Mouse (Mus musculus) neural tube, embryonic 15.5 days (tissue): ENCODE results near the gene Dll1. TPM values are rescaled to one million over a fixed set of nuclear protein-coding genes. Genes with fewer than 3 reads are reported as not detected.

Source experiments
- ATAC-seq: fragments of 200-750 bp; cut with Nextera tagmentation; 2 replicates; pipeline ENCODE4 v1.8.0; 2017; ENCODE audit warnings: mild to moderate bottlenecking, moderate TSS enrichment, moderate library complexity; ENCODE audit not compliant: low FRiP score
- H3K27ac ChIP-seq: fragments of 300-500 bp; sonication (generic); replicated peaks from 2 replicates; pipeline ENCODE4 v1.5.1; 2015; ENCODE audit warnings: mild to moderate bottlenecking, inconsistent platforms
- H3K27me3 ChIP-seq: fragments of 300-500 bp; sonication (generic); replicated peaks from 2 replicates; pipeline ENCODE4 v1.6.1; 2015; ENCODE audit warnings: inconsistent platforms
- H3K36me3 ChIP-seq: fragments of 300-500 bp; sonication (generic); 2 replicates; pipeline ENCODE4 v1.6.1; 2015; ENCODE audit warnings: inconsistent platforms
- H3K4me1 ChIP-seq: fragments of 300-500 bp; sonication (generic); 2 replicates; pipeline ENCODE4 v1.6.1; 2015; ENCODE audit warnings: inconsistent platforms
- H3K4me2 ChIP-seq: fragments of 300-500 bp; sonication (generic); 2 replicates; pipeline ENCODE4 v1.6.1; 2015; ENCODE audit warnings: inconsistent platforms, mild to moderate bottlenecking, moderate library complexity
- H3K4me3 ChIP-seq: fragments of 300-500 bp; sonication (generic); replicated peaks from 2 replicates; pipeline ENCODE4 v1.5.1; 2015; ENCODE audit warnings: mild to moderate bottlenecking, inconsistent platforms
- H3K9ac ChIP-seq: fragments of 300-500 bp; sonication (generic); replicated peaks from 2 replicates; pipeline ENCODE4 v1.6.1; 2015; ENCODE audit warnings: mild to moderate bottlenecking, inconsistent platforms
- H3K9me3 ChIP-seq: fragments of 300-500 bp; sonication (generic); replicated peaks from 2 replicates; pipeline ENCODE4 v1.6.1; 2016; ENCODE audit warnings: inconsistent platforms
- WGBS: fragments of 180-500 bp; shearing (Covaris S2); methylation state at CpG from one replicate; pipeline ENCODE4 v1.1.7; 2015; ENCODE audit warnings: mixed read lengths; 5-methylcytosine and 5-hydroxymethylcytosine counted together
- polyA plus RNA-seq: library from polyadenylated mRNA; unstranded; fragments of >200 nt; fragmentation: Nextera tagmentation; extraction: Ambion mirVana; gene quantifications from 2 replicates; pipeline ENCODE4 v1.2.1, GENCODE M21; 2015

The Dll1 gene
- polyA plus RNA-seq, 1 experiment from 2014 or later, result 14.1 TPM

DNA sequence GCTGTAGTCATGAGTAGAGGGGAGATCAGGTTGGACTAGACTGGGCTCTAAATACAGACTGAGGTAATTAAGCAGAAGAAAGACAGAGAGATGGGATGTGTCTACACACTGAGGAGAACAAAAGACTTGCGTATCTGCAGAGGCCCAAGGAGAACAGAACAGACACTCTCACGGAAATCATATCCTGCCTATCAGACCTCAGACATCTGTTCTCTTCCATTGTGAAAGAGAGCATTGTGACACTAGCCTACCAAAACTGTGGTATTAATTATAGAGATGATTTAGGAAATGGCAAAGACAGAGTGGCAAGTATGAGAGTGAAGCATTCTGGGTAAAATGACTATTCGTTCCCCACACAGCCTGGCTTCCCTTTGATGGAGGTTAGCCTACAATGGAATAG is 21.6 kb downstream of the Dll1 start:
- 85% methylated on average over 3 of the region's 3 CpGs for WGBS
- Histone ChIP-seq H3K9me3 (no peaks in the 10 kb centered on the region), H3K9ac (no peak overlapping the region), H3K36me3 (no peaks in the 10 kb centered on the region), H3K27ac (no peak overlapping the region), H3K4me2 (no peak overlapping the region), H3K27me3 (no peaks in the 10 kb centered on the region), H3K4me3 (no peak overlapping the region), H3K4me1 (no peaks in the 10 kb centered on the region)
- ATAC-seq, result no peak

DNA sequence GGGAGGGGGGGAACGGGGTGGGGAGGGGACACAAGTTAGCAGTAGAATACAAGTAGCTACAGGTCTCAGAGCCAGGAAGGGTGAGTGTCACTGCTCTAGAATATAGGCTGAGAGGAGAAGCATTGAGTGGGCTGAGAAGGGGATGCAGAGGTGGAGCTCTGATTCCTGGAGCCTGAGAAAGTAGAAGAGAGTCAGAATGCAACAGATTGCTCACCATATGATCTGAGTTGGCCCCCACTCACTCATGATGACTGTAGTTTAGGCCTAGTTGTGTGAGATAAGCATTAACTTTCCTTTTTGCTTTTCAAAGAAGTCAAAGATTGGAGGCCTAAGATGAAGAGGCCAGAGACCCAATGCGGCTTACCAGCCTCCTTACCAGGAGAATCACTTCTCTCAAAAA is 22.7 kb downstream of the Dll1 start:
- H3K9ac ChIP-seq, result no peak overlapping the region
- H3K36me3 ChIP-seq, result no peaks in the 10 kb centered on the region
- no peak for ATAC-seq
- no peaks in the 10 kb centered on the region for H3K27me3 ChIP-seq
- H3K4me2 ChIP-seq, result no peak overlapping the region
- no peak overlapping the region for H3K27ac ChIP-seq
- H3K4me3 ChIP-seq, result no peak overlapping the region
- no peaks in the 10 kb centered on the region for H3K4me1 ChIP-seq
- H3K9me3 ChIP-seq, result no peaks in the 10 kb centered on the region
- WGBS, result 93% methylated on average over 2 of the region's 2 CpGs

DNA sequence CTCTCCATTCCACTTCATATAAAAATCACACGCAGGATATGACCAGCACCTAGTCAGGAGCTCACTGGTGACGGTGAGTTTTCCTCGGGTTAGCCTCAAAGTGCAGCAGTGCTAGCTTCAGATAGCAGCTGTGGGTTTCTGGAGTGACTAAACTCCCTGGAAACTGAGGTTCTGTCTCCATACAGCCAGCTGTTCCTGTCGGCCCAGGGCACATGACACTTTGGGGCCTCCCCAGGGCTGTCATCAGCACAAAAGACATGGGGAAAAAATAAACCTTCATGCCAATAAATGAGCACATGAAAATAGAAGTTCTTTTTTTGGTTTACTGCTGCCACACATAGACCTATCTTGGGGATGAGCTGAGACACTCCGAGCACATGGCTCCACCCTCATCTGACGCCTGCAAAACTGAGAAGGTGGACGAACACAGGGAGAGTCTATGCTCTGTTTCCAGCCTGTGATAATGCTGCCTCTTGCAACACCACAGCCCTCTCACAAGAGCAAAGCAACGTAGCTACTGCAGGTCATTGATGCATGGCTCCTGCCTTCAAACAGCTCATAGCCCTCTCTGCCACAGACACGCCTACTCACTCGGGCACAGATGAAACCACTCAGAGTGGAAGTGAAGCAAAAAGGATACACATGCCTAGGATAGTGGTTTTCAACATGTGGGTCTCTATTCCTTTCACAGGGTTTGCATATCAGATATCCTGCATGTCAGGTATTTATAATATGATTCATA is 23.6 kb downstream of the Dll1 start:
- H3K27ac ChIP-seq, result no peak overlapping the region
- H3K4me2 ChIP-seq, result no peak overlapping the region
- H3K9me3 ChIP-seq, result no peaks in the 10 kb centered on the region
- no peaks in the 10 kb centered on the region for H3K27me3 ChIP-seq
- WGBS, result 77% methylated on average over 10 of the region's 10 CpGs
- H3K9ac ChIP-seq, result no peak overlapping the region
- H3K4me3 ChIP-seq, result no peak overlapping the region
- H3K4me1 ChIP-seq, result no peaks in the 10 kb centered on the region
- no peak for ATAC-seq
- no peaks in the 10 kb centered on the region for H3K36me3 ChIP-seq

DNA sequence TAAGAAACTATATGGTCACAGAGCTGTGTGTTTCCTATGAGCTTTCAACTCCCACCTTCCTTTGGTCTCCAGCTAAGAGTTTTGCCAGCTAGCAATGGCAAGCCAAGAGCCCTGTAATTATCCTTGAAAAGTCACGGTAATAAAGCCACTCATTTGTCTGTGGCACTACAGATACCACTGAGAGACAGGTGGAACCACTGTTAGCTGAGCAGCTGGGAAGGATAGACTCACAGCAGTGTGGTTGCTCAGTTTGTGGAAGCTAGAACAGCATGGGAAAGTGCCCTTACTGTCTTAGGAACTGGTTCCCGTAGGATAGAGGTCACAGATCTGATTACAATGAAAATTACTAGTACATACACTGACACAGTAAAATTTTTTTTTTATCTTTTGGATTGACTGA is 26.5 kb downstream of the Dll1 start:
- no peaks in the 10 kb centered on the region for H3K9me3 ChIP-seq
- WGBS, result 59% methylated on average over 2 of the region's 2 CpGs
- no peak for ATAC-seq
- H3K4me2 ChIP-seq, result no peak overlapping the region
- no peaks in the 10 kb centered on the region for H3K27me3 ChIP-seq
- no peak overlapping the region for H3K4me3 ChIP-seq
- H3K4me1 ChIP-seq, result no peaks in the 10 kb centered on the region
- H3K27ac ChIP-seq, result no peak overlapping the region
- no peak overlapping the region for H3K9ac ChIP-seq
- no peaks in the 10 kb centered on the region for H3K36me3 ChIP-seq

DNA sequence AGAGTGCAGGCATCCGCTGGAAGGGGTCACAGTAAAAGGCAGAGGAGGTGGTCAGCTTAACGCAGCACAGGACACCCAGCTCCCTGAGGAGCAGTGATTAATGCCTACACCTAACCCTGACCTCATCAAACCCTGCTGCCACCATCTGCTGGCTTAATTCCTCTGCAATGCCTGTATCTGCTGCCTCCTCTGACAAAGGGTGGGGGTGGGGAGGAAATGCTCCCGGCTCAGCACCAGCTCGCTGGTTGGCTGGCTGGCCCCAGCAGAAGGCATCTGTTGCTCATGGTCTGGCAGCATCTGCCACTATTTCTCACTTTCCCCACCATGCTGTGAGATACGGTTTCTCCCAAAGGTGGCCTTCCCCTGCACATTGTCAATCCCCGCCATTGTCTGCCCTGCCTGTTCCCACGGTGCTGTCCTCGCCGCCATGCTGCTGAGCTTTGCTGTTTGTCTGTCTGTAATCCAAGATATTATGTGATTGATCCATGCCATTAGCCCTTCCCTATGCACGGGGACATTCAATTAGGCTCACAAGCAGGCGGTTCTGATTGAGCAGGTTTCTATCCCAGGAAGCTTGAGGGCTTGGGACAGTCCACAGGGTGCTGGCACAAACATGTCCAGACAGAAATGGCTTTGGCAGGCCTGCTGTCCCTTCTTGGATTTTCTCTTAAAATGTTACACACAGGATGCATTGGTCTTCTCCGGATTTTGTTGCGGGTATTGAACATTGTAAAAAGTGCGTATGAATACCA is 33.4 kb downstream of the Dll1 start:
- peak; percentile 89 for ATAC-seq
- WGBS, result 25% methylated on average over 14 of the region's 14 CpGs
- no peak overlapping the region for H3K4me3 ChIP-seq
- H3K27ac ChIP-seq, result 0 out of 2 replicates have a peak overlapping the region, but pooled peaks have one; percentile 56
- peak overlapping the region; percentile 28; the same call in 1 of the 2 replicates for H3K9ac ChIP-seq
- H3K4me2 ChIP-seq, result peak overlapping the region; percentile 41
- H3K36me3 ChIP-seq, result no peaks in the 10 kb centered on the region
- no peaks in the 10 kb centered on the region for H3K9me3 ChIP-seq
- H3K4me1 ChIP-seq, result peaks cover 12% of the 10 kb centered on the region
- H3K27me3 ChIP-seq, result no peaks in the 10 kb centered on the region

DNA sequence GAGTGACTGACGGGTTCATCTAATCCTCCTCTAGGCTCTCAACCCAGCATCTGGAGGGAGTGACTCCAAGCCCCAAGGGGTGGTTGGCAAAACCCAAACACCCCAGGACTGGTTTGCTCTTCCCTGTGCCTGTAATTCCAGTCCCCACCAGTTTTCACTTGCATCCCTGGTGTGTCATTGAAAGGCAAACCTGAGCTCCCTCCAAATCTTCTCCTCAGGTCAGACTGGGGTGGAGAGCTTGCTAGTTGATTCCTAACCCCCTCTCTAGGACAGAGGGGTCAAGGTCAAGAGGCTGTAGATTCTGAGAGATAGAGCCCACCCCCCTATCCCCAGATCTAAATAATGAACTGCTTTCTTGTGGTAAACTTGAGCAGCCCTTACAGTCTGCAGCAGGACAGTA is 38.8 kb downstream of the Dll1 start:
- H3K9ac ChIP-seq, result no peak overlapping the region
- no peak overlapping the region for H3K4me2 ChIP-seq
- 88% methylated on average over 1 of the region's 1 CpGs for WGBS
- H3K27me3 ChIP-seq, result no peaks in the 10 kb centered on the region
- H3K4me3 ChIP-seq, result no peak overlapping the region
- peaks cover 5% of the 10 kb centered on the region for H3K4me1 ChIP-seq
- H3K36me3 ChIP-seq, result no peaks in the 10 kb centered on the region
- no peaks in the 10 kb centered on the region for H3K9me3 ChIP-seq
- no peak overlapping the region for H3K27ac ChIP-seq
- no peak for ATAC-seq

- H3K27ac ChIP-seq, result no peak overlapping the region
- H3K4me1 ChIP-seq, result no peaks in the 10 kb centered on the region
- no peaks in the 10 kb centered on the region for H3K36me3 ChIP-seq
- no peak overlapping the region for H3K9ac ChIP-seq
- no peaks in the 10 kb centered on the region for H3K27me3 ChIP-seq
- H3K9me3 ChIP-seq, result no peaks in the 10 kb centered on the region
- no peak for ATAC-seq
- no peak overlapping the region for H3K4me2 ChIP-seq
- WGBS, result 78% methylated on average over 10 of the region's 10 CpGs
- no peak overlapping the region for H3K4me3 ChIP-seq
Observed at GRCm38 (mm10) chr17:15329740-15330318, 46.8 kb downstream of the Dll1 start.

DNA sequence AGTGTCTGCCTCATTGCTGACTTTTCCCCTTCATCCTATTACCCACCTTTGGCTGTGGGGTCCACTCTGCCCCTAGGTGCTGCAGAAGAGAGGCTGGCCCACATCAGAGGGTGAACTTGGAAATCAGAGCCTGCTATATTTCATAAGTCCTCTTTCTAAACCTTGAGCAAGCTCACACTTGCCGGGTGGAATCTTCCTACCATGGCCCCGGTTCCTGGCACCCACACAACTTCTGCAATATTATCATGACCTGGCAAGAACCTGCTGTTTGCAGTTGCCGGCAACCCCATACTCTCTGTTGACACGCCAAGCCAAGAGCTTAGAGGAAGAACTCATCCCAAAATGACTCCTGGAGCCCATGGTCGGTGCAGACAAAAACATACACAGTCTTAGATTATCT is 49.6 kb downstream of the Dll1 start:
- no peak overlapping the region for H3K27ac ChIP-seq
- 92% methylated on average over 5 of the region's 5 CpGs for whole genome bisulfite sequencing
- H3K4me1 ChIP-seq, result peaks cover 6% of the 10 kb centered on the region; the same call in 1 of the 2 replicates
- H3K9ac ChIP-seq, result no peak overlapping the region
- no peak for ATAC-seq
- no peaks in the 10 kb centered on the region for H3K27me3 ChIP-seq
- H3K36me3 ChIP-seq, result no peaks in the 10 kb centered on the region
- H3K4me3 ChIP-seq, result no peak overlapping the region
- H3K4me2 ChIP-seq, result no peak overlapping the region
- H3K9me3 ChIP-seq, result no peaks in the 10 kb centered on the region

GRCm38 (mm10) chr17:15325976-15326842 is 50.5 kb downstream of the Dll1 start:
- Histone ChIP-seq H3K9ac (no peak overlapping the region), H3K4me1 (peaks cover 6% of the 10 kb centered on the region; the same call in 1 of the 2 replicates), H3K27ac (no peak overlapping the region), H3K36me3 (no peaks in the 10 kb centered on the region), H3K9me3 (no peaks in the 10 kb centered on the region), H3K27me3 (no peaks in the 10 kb centered on the region), H3K4me2 (no peak overlapping the region), H3K4me3 (no peak overlapping the region)
- WGBS, result 83% methylated on average over 10 of the region's 10 CpGs
- ATAC-seq, result no peak

- 54% methylated on average over 9 of the region's 9 CpGs for WGBS
- no peaks in the 10 kb centered on the region for H3K36me3 ChIP-seq
- no peak overlapping the region for H3K4me2 ChIP-seq
- H3K4me1 ChIP-seq, result peaks cover 6% of the 10 kb centered on the region; the same call in 1 of the 2 replicates
- no peak for ATAC-seq
- H3K4me3 ChIP-seq, result no peak overlapping the region
- H3K27ac ChIP-seq, result no peak overlapping the region
- H3K9ac ChIP-seq, result no peak overlapping the region
- no peaks in the 10 kb centered on the region for H3K9me3 ChIP-seq
- no peaks in the 10 kb centered on the region for H3K27me3 ChIP-seq
Observed at GRCm38 (mm10) chr17:15323191-15323834, 53.4 kb downstream of the Dll1 start.
